Mouse (Mus musculus) MEL (cell line): Measurements from ENCODE around the gene Tbc1d2. TPM values are rescaled to one million over a fixed set of nuclear protein-coding genes. Genes with fewer than 3 reads are reported as not detected.

Experiments used
- DNase-seq: peaks from one replicate; pipeline ENCODE4 v3.0.0; 2011; ENCODE audit warnings: low read depth, low spot score
- H3K27ac ChIP-seq: 2 replicates; pipeline ENCODE4 v1.5.1; 2012; ENCODE audit warnings: low read depth, mild to moderate bottlenecking, control low read depth, low read length, moderate library complexity; ENCODE audit not compliant: control insufficient read depth
- H3K27me3 ChIP-seq, 2 experiments: fragments of 150-350 bp in 1 of 2; sonication (generic) in 1 of 2; 2 replicates each; pipeline ENCODE4 v1.6.1; 2012; ENCODE audit warnings: low read length in 2 of 2, mild to moderate bottlenecking in 2 of 2, improper control_type of control experiment in 1 of 2, moderate library complexity in 1 of 2; ENCODE audit not compliant: insufficient read depth in 2 of 2, control insufficient read depth in 1 of 2
- H3K36me3 ChIP-seq, 2 experiments: 2 replicates each; pipeline ENCODE4 v1.6.1; 2012 to 2014; ENCODE audit warnings: low read length in 2 of 2, improper control_type of control experiment in 1 of 2, inconsistent platforms in 1 of 2, mild to moderate bottlenecking in 1 of 2; ENCODE audit not compliant: insufficient read depth in 2 of 2, control insufficient read depth in 1 of 2
- H3K4me1 ChIP-seq, 2 experiments: fragments of 150-350 bp in 1 of 2; sonication (generic) in 1 of 2; 2 replicates each; pipeline ENCODE4 v1.6.1; 2012; ENCODE audit warnings: low read length in 2 of 2, improper control_type of control experiment in 1 of 2, mild to moderate bottlenecking in 1 of 2; ENCODE audit not compliant: insufficient read depth in 2 of 2, control insufficient read depth in 1 of 2
- H3K4me3 ChIP-seq, 2 experiments: fragments of 150-350 bp in 1 of 2; sonication (generic) in 1 of 2; 2 replicates each; pipeline ENCODE4 v1.5.1; 2012; ENCODE audit warnings: low read depth in 2 of 2, low read length in 2 of 2, mild to moderate bottlenecking in 2 of 2, moderate library complexity in 2 of 2, control low read depth in 1 of 2, improper control_type of control experiment in 1 of 2; ENCODE audit not compliant: control insufficient read depth in 1 of 2, insufficient read depth in 1 of 2
- H3K79me2 ChIP-seq: 2 replicates; pipeline ENCODE4 v1.6.1; 2012; ENCODE audit warnings: mild to moderate bottlenecking, low read length, moderate library complexity; ENCODE audit not compliant: control insufficient read depth, poor library complexity, insufficient read depth
- H3K9ac ChIP-seq: 2 replicates; pipeline ENCODE4 v1.6.1; 2012; ENCODE audit warnings: low read depth, mild to moderate bottlenecking, control low read depth, low read length, moderate library complexity; ENCODE audit not compliant: control insufficient read depth, poor library complexity, severe bottlenecking
- H3K9me3 ChIP-seq: fragments of 150-350 bp; sonication (generic); replicated peaks from 2 replicates; pipeline ENCODE4 v1.6.1; 2012; ENCODE audit warnings: mild to moderate bottlenecking, low read length, improper control_type of control experiment, moderate library complexity; ENCODE audit not compliant: insufficient read depth
- BHLHE40 ChIP-seq: IDR thresholded peaks from 2 replicates; pipeline ENCODE4 v1.6.1; 2012; ENCODE audit warnings: low read depth, mild to moderate bottlenecking, inconsistent platforms, low read length, improper control_type of control experiment, borderline replicate concordance
- CHD2 ChIP-seq: IDR thresholded peaks from 2 replicates; pipeline ENCODE4 v1.6.1; 2011; ENCODE audit warnings: low read length, improper control_type of control experiment
- CTCF ChIP-seq, 3 experiments: IDR thresholded peaks in 2 of 3; conservative IDR thresholded peaks in 1 of 3; 2 replicates each; pipeline ENCODE4 v1.5.1; 2011 to 2012; ENCODE audit warnings: low read length in 3 of 3, low read depth in 2 of 3, mild to moderate bottlenecking in 2 of 3, improper control_type of control experiment in 1 of 3, inconsistent platforms in 1 of 3, mixed read lengths in 1 of 3, moderate library complexity in 1 of 3; ENCODE audit not compliant: control insufficient read depth in 1 of 3, insufficient read depth in 1 of 3, poor library complexity in 1 of 3, severe bottlenecking in 1 of 3
- E2F4 ChIP-seq: IDR thresholded peaks from 2 replicates; pipeline ENCODE4 v1.6.1; 2011; ENCODE audit warnings: low read depth, low read length, improper control_type of control experiment, borderline replicate concordance
- EP300 ChIP-seq, 2 experiments: IDR thresholded peaks; 2 replicates each; pipeline ENCODE4 v1.6.1; 2011; ENCODE audit warnings: improper control_type of control experiment in 2 of 2, low read length in 2 of 2, low read depth in 1 of 2, mild to moderate bottlenecking in 1 of 2
- ETS1 ChIP-seq: IDR thresholded peaks from 2 replicates; pipeline ENCODE4 v1.6.1; 2012; ENCODE audit warnings: low read depth, mild to moderate bottlenecking, inconsistent platforms, low read length, improper control_type of control experiment, moderate library complexity
- GABPA ChIP-seq: IDR thresholded peaks from 2 replicates; pipeline ENCODE4 v1.6.1; 2012; ENCODE audit warnings: low read depth, mild to moderate bottlenecking, inconsistent platforms, low read length, improper control_type of control experiment, moderate library complexity
- GATA1 ChIP-seq: IDR thresholded peaks from 2 replicates; pipeline ENCODE4 v1.6.1; 2011; ENCODE audit warnings: low read depth, low read length, improper control_type of control experiment
- HCFC1 ChIP-seq: IDR thresholded peaks from 2 replicates; pipeline ENCODE4 v1.6.1; 2012; ENCODE audit warnings: low read depth, mild to moderate bottlenecking, inconsistent platforms, low read length, improper control_type of control experiment, moderate library complexity
- JUND ChIP-seq: IDR thresholded peaks from 2 replicates; pipeline ENCODE4 v1.6.1; 2011; ENCODE audit warnings: low read depth, mild to moderate bottlenecking, improper control_type of control experiment, low read length
- MAX ChIP-seq: IDR thresholded peaks from 2 replicates; pipeline ENCODE4 v1.6.1; 2011; ENCODE audit warnings: low read length, improper control_type of control experiment
- MAZ ChIP-seq: IDR thresholded peaks from 2 replicates; pipeline ENCODE4 v1.6.1; 2012; ENCODE audit warnings: low read depth, mild to moderate bottlenecking, inconsistent platforms, low read length, improper control_type of control experiment
- MEF2A ChIP-seq: IDR thresholded peaks from 2 replicates; pipeline ENCODE4 v1.6.1; 2014; ENCODE audit warnings: low read depth, mild to moderate bottlenecking, inconsistent platforms, low read length, improper control_type of control experiment; ENCODE audit not compliant: poor library complexity, insufficient replicate concordance, severe bottlenecking; ENCODE audit errors: extremely low read depth
- MYB ChIP-seq: IDR thresholded peaks from 2 replicates; pipeline ENCODE4 v1.6.1; 2011; ENCODE audit warnings: mild to moderate bottlenecking, low read depth, low read length, improper control_type of control experiment
- MYC ChIP-seq: IDR thresholded peaks from 2 replicates; pipeline ENCODE4 v1.6.1; 2011; ENCODE audit warnings: low read depth, mild to moderate bottlenecking, low read length, improper control_type of control experiment, moderate library complexity
- NELFE ChIP-seq: IDR thresholded peaks from 2 replicates; pipeline ENCODE4 v1.6.1; 2011; ENCODE audit warnings: low read depth, low read length, improper control_type of control experiment
- POLR2A ChIP-seq, 2 experiments: IDR thresholded peaks; 2 replicates each; pipeline ENCODE4 v1.6.1; 2011 to 2012; ENCODE audit warnings: low read length in 2 of 2, mild to moderate bottlenecking in 2 of 2, control low read depth in 1 of 2, improper control_type of control experiment in 1 of 2, low read depth in 1 of 2, moderate library complexity in 1 of 2; ENCODE audit not compliant: control insufficient read depth in 1 of 2, insufficient read depth in 1 of 2, poor library complexity in 1 of 2
- POLR2AphosphoS2 ChIP-seq: IDR thresholded peaks from 2 replicates; pipeline ENCODE4 v1.6.1; 2011; ENCODE audit warnings: low read length, improper control_type of control experiment
- POLR2AphosphoS5 ChIP-seq: IDR thresholded peaks from 2 replicates; pipeline ENCODE4 v1.6.1; 2012; ENCODE audit warnings: low read depth, borderline replicate concordance, mild to moderate bottlenecking, inconsistent platforms, low read length, moderate library complexity, mixed read lengths
- RAD21 ChIP-seq: IDR thresholded peaks from 2 replicates; pipeline ENCODE4 v1.6.1; 2011; ENCODE audit warnings: mild to moderate bottlenecking, low read depth, low read length, improper control_type of control experiment
- RCOR1 ChIP-seq: IDR thresholded peaks from 2 replicates; pipeline ENCODE4 v1.6.1; 2012; ENCODE audit warnings: low read depth, mild to moderate bottlenecking, inconsistent platforms, low read length, improper control_type of control experiment
- SIN3A ChIP-seq: IDR thresholded peaks from 2 replicates; pipeline ENCODE4 v1.6.1; 2012; ENCODE audit warnings: low read length, improper control_type of control experiment, inconsistent platforms
- SMC3 ChIP-seq: IDR thresholded peaks from 2 replicates; pipeline ENCODE4 v1.6.1; 2011; ENCODE audit warnings: low read depth, low read length, improper control_type of control experiment
- TAL1 ChIP-seq: IDR thresholded peaks from 2 replicates; pipeline ENCODE4 v1.6.1; 2012; ENCODE audit warnings: mild to moderate bottlenecking, inconsistent platforms, low read length, moderate library complexity, mixed read lengths
- UBTF ChIP-seq: IDR thresholded peaks from 2 replicates; pipeline ENCODE4 v1.6.1; 2012; ENCODE audit warnings: low read depth, mild to moderate bottlenecking, inconsistent platforms, low read length, improper control_type of control experiment, moderate library complexity, borderline replicate concordance; ENCODE audit not compliant: insufficient read depth
- USF1 ChIP-seq: IDR thresholded peaks from 2 replicates; pipeline ENCODE4 v1.6.1; 2014; ENCODE audit warnings: low read depth, mild to moderate bottlenecking, inconsistent platforms, low read length, improper control_type of control experiment, moderate library complexity
- USF2 ChIP-seq, 2 experiments: IDR thresholded peaks; 2 replicates each; pipeline ENCODE4 v1.6.1; 2011 to 2012; ENCODE audit warnings: improper control_type of control experiment in 2 of 2, low read length in 2 of 2, borderline replicate concordance in 1 of 2, inconsistent platforms in 1 of 2, low read depth in 1 of 2, mild to moderate bottlenecking in 1 of 2; ENCODE audit not compliant: insufficient read depth in 1 of 2
- ZC3H11A ChIP-seq: IDR thresholded peaks from 2 replicates; pipeline ENCODE4 v1.6.1; 2012; ENCODE audit warnings: low read depth, mild to moderate bottlenecking, inconsistent platforms, low read length, improper control_type of control experiment
- ZKSCAN1 ChIP-seq: IDR thresholded peaks from 2 replicates; pipeline ENCODE4 v1.6.1; 2012; ENCODE audit warnings: low read depth, mild to moderate bottlenecking, inconsistent platforms, low read length, improper control_type of control experiment, moderate library complexity
- ZMIZ1 ChIP-seq: IDR thresholded peaks from 2 replicates; pipeline ENCODE4 v1.6.1; 2012; ENCODE audit warnings: low read depth, mild to moderate bottlenecking, inconsistent platforms, low read length, improper control_type of control experiment, moderate library complexity
- polyA plus RNA-seq, 2 experiments: library from polyadenylated mRNA; stranded (reverse) in 1 of 2; unstranded in 1 of 2; fragments of >175 nt in 1 of 2; fragments of >200 nt in 1 of 2; gene quantifications; 2 replicates each; pipeline versions ENCODE4 v1.2.1 to v1.2.4; 2012; ENCODE audit warnings: low replicate concordance in 2 of 2, low read depth in 1 of 2; ENCODE audit not compliant: insufficient read length in 2 of 2, insufficient read depth in 1 of 2, missing spikeins in 1 of 2
- total RNA-seq: library from RNA; depleted of rRNA; stranded (reverse); fragments of 300-350 nt; gene quantifications from 2 replicates; pipeline ENCODE4 v1.2.3, GENCODE M21; 2012

Gene Tbc1d2
- total and polyA plus RNA-seq, 3 experiments = 0.19 to 0.36 TPM; not detected in 1

DNA sequence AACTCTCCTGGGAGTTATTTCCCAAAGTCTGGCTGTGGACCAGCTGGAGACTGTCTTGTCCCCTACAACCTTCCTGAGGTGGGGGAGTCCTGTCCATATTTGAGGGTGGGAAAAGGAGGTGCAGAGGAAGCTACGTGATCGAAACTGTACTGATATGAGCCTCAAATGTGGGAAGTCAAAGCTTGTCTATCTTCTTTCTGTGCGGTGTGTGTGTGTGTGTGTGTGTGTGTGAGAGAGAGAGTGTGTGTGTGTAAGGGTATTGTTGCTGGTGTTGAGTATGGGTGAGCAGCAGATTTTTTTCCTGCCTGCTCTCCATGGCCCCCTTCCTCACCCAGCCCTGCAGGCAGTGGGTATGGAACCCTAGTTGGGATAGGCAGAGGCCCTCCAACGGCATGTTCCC is 85.8 kb downstream of the Tbc1d2 start:
- TF ChIP-seq HCFC1 (no peak), MEF2A (0 out of 2 replicates have a peak, but pooled peaks have one; percentile 1), USF1 (no peak), NELFE (peak; percentile 32), ETS1 (peak; percentile 63), RCOR1 (peak; percentile 37; the same call in 1 of the 2 replicates), GATA1 (peak; percentile 56), ZMIZ1 (no peak), SMC3 (no peak)
- Histone ChIP-seq H3K4me1 (peaks cover 23 to 55% of the 10 kb centered on the region in 2 experiments), H3K27ac (peak overlapping the region; percentile 75)

DNA sequence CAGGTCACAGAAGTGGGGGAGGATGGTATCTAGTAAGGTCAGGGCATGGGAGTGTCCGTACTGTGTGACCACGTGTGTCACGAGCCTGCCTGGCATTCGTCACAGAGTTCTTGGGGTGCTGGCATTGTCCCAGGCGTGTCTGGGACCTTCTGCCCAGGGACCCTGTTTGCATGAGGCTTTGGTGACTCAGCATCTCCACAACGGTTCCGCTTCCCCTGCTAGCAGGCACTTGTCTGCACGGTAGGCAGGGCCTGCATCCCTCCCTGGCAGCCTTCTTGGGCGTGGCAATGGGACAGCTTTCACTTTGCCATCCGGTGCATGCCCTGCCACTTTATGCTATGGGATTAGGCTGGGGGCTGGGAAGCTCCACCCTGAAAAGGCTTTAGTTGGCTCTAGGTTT is 86.2 kb downstream of the Tbc1d2 start:
- peak overlapping the region; percentile 39 for H3K9ac ChIP-seq
- peak overlapping the region; percentile 39 to 45 for H3K4me3 ChIP-seq
- H3K36me3 ChIP-seq = peaks cover 0 to 40% of the 10 kb centered on the region in 2 experiments; a peak in 2 of 4 replicates
- peak; percentile 93 for DNase-seq
- H3K4me1 ChIP-seq = peaks cover 26 to 59% of the 10 kb centered on the region in 2 experiments
- no peaks in the 10 kb centered on the region for H3K9me3 ChIP-seq
- H3K27ac ChIP-seq = peak overlapping the region; percentile 75
- no peaks in the 10 kb centered on the region for H3K27me3 ChIP-seq
- H3K79me2 ChIP-seq = no peaks in the 10 kb centered on the region
- TF ChIP-seq RAD21 (no peak), ZMIZ1 (no peak), ZC3H11A (no peak), CTCF (IDR thresholded peaks at IDR 0.05 in 2 of 3, conservative IDR thresholded peaks at IDR 0.05 in 1 of 3; ENCODE audit: control insufficient read depth in 1 of 3, insufficient read depth in 1 of 3, low read depth in 2 of 3, low read length in 3 of 3, poor library complexity in 1 of 3, severe bottlenecking in 1 of 3) (no peak), USF1 (peak; percentile 71), ZKSCAN1 (no peak), MYB (no peak; the same call in 1 of the 2 replicates), MAX (peak; percentile 89), UBTF (no peak), EP300 (IDR thresholded peaks at IDR 0.05; ENCODE audit: low read depth in 1 of 2, low read length in 2 of 2) (peak; percentile 37 to 76), E2F4 (no peak), TAL1 (peak; percentile 53), MEF2A (0 out of 2 replicates have a peak, but pooled peaks have one; percentile 5), ETS1 (peak; percentile 86), MAZ (no peak), CHD2 (no peak), HCFC1 (peak; percentile 20; the same call in 1 of the 2 replicates), POLR2AphosphoS2 (no peak), USF2 (IDR thresholded peaks at IDR 0.05; ENCODE audit: borderline replicate concordance in 1 of 2, insufficient read depth in 1 of 2, low read depth in 1 of 2, low read length in 2 of 2) (no peak), POLR2AphosphoS5 (no peak), GABPA (peak; percentile 93), BHLHE40 (peak; percentile 80; the same call in 1 of the 2 replicates), POLR2A (IDR thresholded peaks at IDR 0.05; ENCODE audit: control insufficient read depth in 1 of 2, insufficient read depth in 1 of 2, low read depth in 1 of 2, low read length in 2 of 2, poor library complexity in 1 of 2) (peak in 1 of 2 experiments; percentile 36; a peak in 1 of 4 replicates), SIN3A (peak; percentile 78), JUND (no peak), MYC (peak; percentile 79; the same call in 1 of the 2 replicates), GATA1 (no peak)

More for the DNA sequence above, 85.8 kb downstream of the Tbc1d2 start:
- no peaks in the 10 kb centered on the region for H3K9me3 ChIP-seq
- no peaks in the 10 kb centered on the region for H3K27me3 ChIP-seq
- DNase-seq = no peak
- peak overlapping the region; percentile 39 for H3K9ac ChIP-seq
- peak overlapping the region; percentile 39 to 45 for H3K4me3 ChIP-seq
- H3K79me2 ChIP-seq = no peaks in the 10 kb centered on the region
- H3K36me3 ChIP-seq = peaks cover 0 to 37% of the 10 kb centered on the region in 2 experiments; a peak in 2 of 4 replicates
